Mouse (Mus musculus): Measurements from ENCODE around the gene Ifna12. TPM values are rescaled to one million over a fixed set of nuclear protein-coding genes. Genes with fewer than 3 reads are reported as not detected.

Gene Ifna12
- not detected for polyA plus RNA-seq (2012; fragmentation: generic; extraction: Trizol)
- long read RNA-seq, experiment 1, result 0 reads
- long read RNA-seq, experiment 2, result 0 reads

- no peak within 1 kb of the TSS for H3ac ChIP-seq (ENCODE audit: control insufficient read depth, insufficient read length, low read depth)
- no peaks in the 10 kb centered on the region for H3K79me3 ChIP-seq (ENCODE audit: low read depth)
- TF ChIP-seq CEBPB (IDR thresholded peaks at IDR 0.05; ENCODE audit: low read depth) (no peak), FOSL1 (IDR thresholded peaks at IDR 0.05; ENCODE audit: insufficient read depth, low read length, poor library complexity, severe bottlenecking) (no peak), USF1 (IDR thresholded peaks at IDR 0.05; ENCODE audit: low read depth) (no peak), MYOG (IDR thresholded peaks at IDR 0.05; ENCODE audit: control insufficient read depth, extremely low read depth, insufficient read length) (no peak), CTCF (IDR thresholded peaks at IDR 0.05; ENCODE audit: control insufficient read depth, insufficient read depth, insufficient read length) (no peak), MYOD1 (IDR thresholded peaks at IDR 0.05; ENCODE audit: control insufficient read depth, insufficient read length, low read depth) (no peak), MAX (IDR thresholded peaks at IDR 0.05) (no peak)
- H3K4me3 ChIP-seq (ENCODE audit: insufficient read depth, poor library complexity, severe bottlenecking), result no peak within 1 kb of the TSS
- H3K36me3 ChIP-seq (ENCODE audit: control insufficient read depth, insufficient read depth), result no peaks in the 10 kb centered on the region
- H3K27me3 ChIP-seq (ENCODE audit: control insufficient read depth, insufficient read depth, insufficient read length), result no peaks in the 10 kb centered on the region
- H3K79me2 ChIP-seq (ENCODE audit: control insufficient read depth, insufficient read depth), result no peaks in the 10 kb centered on the region
Observed at GRCm38 (mm10) chr4:88603276-88603675, at the start of gene Ifna12. TSS of gene Ifna12 (minus strand) at chr4:88603376.

DNA sequence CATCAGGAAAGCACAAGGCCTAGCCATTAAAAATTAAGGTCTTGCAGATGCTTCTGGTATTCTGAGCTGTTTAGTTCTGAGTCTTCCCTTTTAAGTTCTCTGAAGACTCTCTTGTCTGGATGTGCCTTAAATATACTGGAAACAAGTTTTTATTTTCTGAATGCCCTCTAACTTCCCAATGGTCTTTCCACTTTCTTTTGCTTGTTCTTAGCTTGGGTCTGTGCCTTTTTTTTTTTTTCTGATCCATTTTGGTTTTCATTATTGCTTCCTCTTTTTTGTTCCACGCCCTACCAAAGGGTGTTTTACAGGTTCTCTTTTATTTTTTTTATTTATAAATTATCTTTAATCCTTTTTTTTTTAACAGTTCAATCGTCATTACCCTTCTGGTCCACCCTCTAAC, 41.2 kb upstream of the Ifna12 start, which contains the start of gene Ifna13:
Gene Ifna13, minus strand, starts transcription at position 101 of the 400 bp plus-strand sequence.
- H3ac ChIP-seq (ENCODE audit: control insufficient read depth, insufficient read length, low read depth), result no peak within 1 kb of the TSS
- no peaks in the 10 kb centered on the region for H3K27me3 ChIP-seq (ENCODE audit: control insufficient read depth, insufficient read depth, insufficient read length)
- no peak within 1 kb of the TSS for H3K4me3 ChIP-seq (ENCODE audit: insufficient read depth, poor library complexity, severe bottlenecking)
- no peaks in the 10 kb centered on the region for H3K79me2 ChIP-seq (ENCODE audit: control insufficient read depth, insufficient read depth)
- no peaks in the 10 kb centered on the region for H3K79me3 ChIP-seq (ENCODE audit: low read depth)
- TF ChIP-seq CEBPB (IDR thresholded peaks at IDR 0.05; ENCODE audit: low read depth) (no peak), USF1 (IDR thresholded peaks at IDR 0.05; ENCODE audit: low read depth) (no peak), MYOD1 (IDR thresholded peaks at IDR 0.05; ENCODE audit: control insufficient read depth, insufficient read length, low read depth) (no peak), MAX (IDR thresholded peaks at IDR 0.05) (no peak), MYOG (IDR thresholded peaks at IDR 0.05; ENCODE audit: control insufficient read depth, extremely low read depth, insufficient read length) (no peak), CTCF (IDR thresholded peaks at IDR 0.05; ENCODE audit: control insufficient read depth, insufficient read depth, insufficient read length) (no peak), FOSL1 (IDR thresholded peaks at IDR 0.05; ENCODE audit: insufficient read depth, low read length, poor library complexity, severe bottlenecking) (no peak)
- no peaks in the 10 kb centered on the region for H3K36me3 ChIP-seq (ENCODE audit: control insufficient read depth, insufficient read depth)

GRCm38 (mm10) chr4:88642526-88642925, 39.4 kb upstream of the Ifna12 start:
- Histone ChIP-seq H3K36me3 (ENCODE audit: control insufficient read depth, insufficient read depth) (no peaks in the 10 kb centered on the region), H3K27me3 (ENCODE audit: control insufficient read depth, insufficient read depth, insufficient read length) (no peaks in the 10 kb centered on the region), H3ac (ENCODE audit: control insufficient read depth, insufficient read length, low read depth) (no peak overlapping the region), H3K79me2 (ENCODE audit: control insufficient read depth, insufficient read depth) (no peaks in the 10 kb centered on the region), H3K79me3 (ENCODE audit: low read depth) (no peaks in the 10 kb centered on the region), H3K4me3 (ENCODE audit: insufficient read depth, poor library complexity, severe bottlenecking) (no peak overlapping the region)
- TF ChIP-seq CEBPB (IDR thresholded peaks at IDR 0.05; ENCODE audit: low read depth), result no peak
- TF ChIP-seq MYOG (IDR thresholded peaks at IDR 0.05; ENCODE audit: control insufficient read depth, extremely low read depth, insufficient read length), result no peak
- no peak for TF ChIP-seq USF1 (IDR thresholded peaks at IDR 0.05; ENCODE audit: low read depth)
- TF ChIP-seq MYOD1 (IDR thresholded peaks at IDR 0.05; ENCODE audit: control insufficient read depth, insufficient read length, low read depth), result no peak
- no peak for TF ChIP-seq FOSL1 (IDR thresholded peaks at IDR 0.05; ENCODE audit: insufficient read depth, low read length, poor library complexity, severe bottlenecking)
- no peak for TF ChIP-seq CTCF (IDR thresholded peaks at IDR 0.05; ENCODE audit: control insufficient read depth, insufficient read depth, insufficient read length)
- no peak for TF ChIP-seq MAX (IDR thresholded peaks at IDR 0.05)

- no peaks in the 10 kb centered on the region for H3K79me2 ChIP-seq (ENCODE audit: control insufficient read depth, insufficient read depth)
- peak overlapping the region; percentile 34 for H3K4me3 ChIP-seq (ENCODE audit: insufficient read depth, poor library complexity, severe bottlenecking)
- H3ac ChIP-seq (ENCODE audit: control insufficient read depth, insufficient read length, low read depth), result peak overlapping the region; percentile 62
- no peaks in the 10 kb centered on the region for H3K79me3 ChIP-seq (ENCODE audit: low read depth)
- H3K36me3 ChIP-seq (ENCODE audit: control insufficient read depth, insufficient read depth), result no peaks in the 10 kb centered on the region
- TF ChIP-seq MYOD1 (IDR thresholded peaks at IDR 0.05; ENCODE audit: control insufficient read depth, insufficient read length, low read depth) (peak; percentile 5), USF1 (IDR thresholded peaks at IDR 0.05; ENCODE audit: low read depth) (no peak), CTCF (IDR thresholded peaks at IDR 0.05; ENCODE audit: control insufficient read depth, insufficient read depth, insufficient read length) (peak; percentile 76)
- no peaks in the 10 kb centered on the region for H3K27me3 ChIP-seq (ENCODE audit: control insufficient read depth, insufficient read depth, insufficient read length)
Observed at GRCm38 (mm10) chr4:88641077-88641831, 38.1 kb upstream of the Ifna12 start.

GRCm38 (mm10) chr4:88640704-88641076, 37.5 kb upstream of the Ifna12 start:
- Histone ChIP-seq H3ac (ENCODE audit: control insufficient read depth, insufficient read length, low read depth) (peak overlapping the region; percentile 62), H3K36me3 (ENCODE audit: control insufficient read depth, insufficient read depth) (no peaks in the 10 kb centered on the region), H3K79me3 (ENCODE audit: low read depth) (no peaks in the 10 kb centered on the region), H3K79me2 (ENCODE audit: control insufficient read depth, insufficient read depth) (no peaks in the 10 kb centered on the region), H3K27me3 (ENCODE audit: control insufficient read depth, insufficient read depth, insufficient read length) (no peaks in the 10 kb centered on the region), H3K4me3 (ENCODE audit: insufficient read depth, poor library complexity, severe bottlenecking) (peak overlapping the region; percentile 34)
- TF ChIP-seq MAX (IDR thresholded peaks at IDR 0.05) (no peak), MYOG (IDR thresholded peaks at IDR 0.05; ENCODE audit: control insufficient read depth, extremely low read depth, insufficient read length) (no peak), USF1 (IDR thresholded peaks at IDR 0.05; ENCODE audit: low read depth) (no peak), CTCF (IDR thresholded peaks at IDR 0.05; ENCODE audit: control insufficient read depth, insufficient read depth, insufficient read length) (no peak), FOSL1 (IDR thresholded peaks at IDR 0.05; ENCODE audit: insufficient read depth, low read length, poor library complexity, severe bottlenecking) (no peak), CEBPB (IDR thresholded peaks at IDR 0.05; ENCODE audit: low read depth) (no peak), MYOD1 (IDR thresholded peaks at IDR 0.05; ENCODE audit: control insufficient read depth, insufficient read length, low read depth) (no peak)

Measured in C2C12 (cell line).